Mouse (Mus musculus): ENCODE measurements at regions not wholly inside any gene's neighbourhood (a gene's known extent, or its start where the extent isn't known, plus 50 kb on each side); places are given as distances from the start of the nearest gene placed in this dataset.

GRCm38 (mm10) chr7:65772845-65773244, 81.9 kb downstream of the Tm2d3 start:
- peak; percentile 27 for DNase-seq (ENCODE audit: low read depth, low spot score)

- no peak for DNase-seq (ENCODE audit: low read depth, low spot score)
Measured at GRCm38 (mm10) chr7:65773948-65774347, 83.0 kb downstream of the Tm2d3 start.

GRCm38 (mm10) chr7:65774388-65775015, 83.5 kb downstream of the Tm2d3 start:
- DNase-seq (ENCODE audit: low read depth, low spot score): no peak

DNA sequence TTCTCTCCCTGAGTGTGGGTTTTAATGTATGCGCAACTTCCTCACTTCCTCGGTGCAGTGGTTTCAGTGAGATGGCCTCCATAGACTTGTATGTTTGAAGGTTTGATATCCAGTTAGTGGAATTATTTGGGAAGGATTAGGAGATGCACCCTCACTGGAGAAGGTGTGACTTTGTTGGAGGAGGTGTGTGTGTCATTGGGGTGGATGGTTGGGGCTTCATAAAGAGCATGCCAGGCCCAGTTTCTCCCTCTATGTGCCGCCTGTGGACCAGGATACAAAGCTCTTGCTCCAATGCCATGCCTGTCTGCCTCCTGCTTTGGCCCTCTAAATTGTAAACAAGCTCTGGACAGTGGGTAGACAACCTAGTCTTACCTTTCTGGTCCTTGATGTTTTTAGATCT, 84.0 kb downstream of the Tm2d3 start:
- no peak for DNase-seq (ENCODE audit: low read depth, low spot score)

- DNase-seq (ENCODE audit: low read depth, low spot score): no peak
Measured at GRCm38 (mm10) chr7:65779716-65780372, 81.7 kb upstream of the Pcsk6 start.

- DNase-seq (ENCODE audit: low read depth, low spot score): no peak
Measured at GRCm38 (mm10) chr7:65780578-65781370, 80.8 kb upstream of the Pcsk6 start.

DNA sequence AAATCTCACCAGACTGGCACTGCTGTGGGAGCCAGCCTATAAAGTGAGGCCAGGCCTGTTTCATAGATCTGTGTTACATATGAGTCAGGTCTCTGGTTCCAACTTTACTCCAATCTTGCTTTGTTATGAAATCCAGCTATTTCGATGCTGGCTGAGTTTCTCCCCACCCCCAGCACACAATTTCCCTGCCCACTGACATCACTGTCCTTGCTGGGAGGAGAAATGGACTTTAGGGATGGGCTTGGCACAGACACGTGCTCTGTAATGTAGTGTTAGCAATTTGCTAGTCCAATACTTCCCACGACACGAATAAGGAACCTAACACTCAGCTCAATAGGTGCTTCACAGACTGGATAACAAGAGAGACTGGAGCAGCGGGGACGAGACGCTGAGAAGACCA, 79.5 kb upstream of the Pcsk6 start:
- peak; percentile 10 for DNase-seq (ENCODE audit: low read depth, low spot score)

DNA sequence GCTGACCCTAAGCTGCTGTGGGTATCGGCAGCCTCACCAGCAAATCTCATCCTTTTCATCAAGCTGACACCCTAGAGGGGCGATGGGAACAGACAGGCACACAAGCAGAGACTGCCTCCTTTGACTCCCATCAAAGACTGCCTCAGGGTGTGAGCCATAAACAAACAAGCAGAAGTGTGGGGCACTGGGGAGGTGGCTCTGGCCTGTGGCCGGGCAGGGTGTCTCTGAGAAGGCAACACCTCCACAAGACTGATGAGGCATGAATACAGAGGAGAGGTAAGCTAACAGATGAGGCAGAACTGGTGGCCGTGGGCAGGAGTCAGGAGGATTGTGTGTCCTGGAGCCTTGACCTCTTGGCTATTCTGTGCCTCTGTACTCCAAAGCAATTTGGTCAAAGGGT, 77.8 kb upstream of the Pcsk6 start:
- DNase-seq (ENCODE audit: low read depth, low spot score): no peak

- DNase-seq (ENCODE audit: low read depth, low spot score): no peak
Measured at GRCm38 (mm10) chr7:65786916-65787315, 74.6 kb upstream of the Pcsk6 start.

GRCm38 (mm10) chr7:65787849-65788248, 73.7 kb upstream of the Pcsk6 start:
- no peak for DNase-seq (ENCODE audit: low read depth, low spot score)

GRCm38 (mm10) chr7:65790264-65790663, 71.3 kb upstream of the Pcsk6 start:
- no peak for DNase-seq (ENCODE audit: low read depth, low spot score)

GRCm38 (mm10) chr7:65792187-65792823, 69.2 kb upstream of the Pcsk6 start:
- no peak for DNase-seq (ENCODE audit: low read depth, low spot score)

DNA sequence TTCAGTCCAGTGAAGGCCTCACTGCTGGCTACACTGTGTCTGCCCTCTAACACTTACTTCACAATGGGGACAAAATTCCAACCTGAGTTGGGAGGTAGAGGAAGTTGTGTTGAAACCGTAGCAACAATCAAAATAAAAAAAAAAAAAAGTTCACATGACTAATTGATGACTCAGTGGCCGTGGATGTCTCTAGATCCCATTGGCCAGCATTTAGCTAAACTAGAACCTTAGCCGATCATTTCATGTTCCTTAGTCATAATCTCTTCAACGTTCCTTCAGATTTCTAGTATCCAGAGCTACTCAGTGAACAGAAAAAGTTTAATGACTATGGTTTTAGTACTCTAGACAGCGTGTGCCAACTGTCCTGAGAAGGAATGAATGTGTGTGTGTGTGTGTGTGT, 59.2 kb upstream of the Pcsk6 start:
- DNase-seq (ENCODE audit: low read depth, low spot score): no peak

DNA sequence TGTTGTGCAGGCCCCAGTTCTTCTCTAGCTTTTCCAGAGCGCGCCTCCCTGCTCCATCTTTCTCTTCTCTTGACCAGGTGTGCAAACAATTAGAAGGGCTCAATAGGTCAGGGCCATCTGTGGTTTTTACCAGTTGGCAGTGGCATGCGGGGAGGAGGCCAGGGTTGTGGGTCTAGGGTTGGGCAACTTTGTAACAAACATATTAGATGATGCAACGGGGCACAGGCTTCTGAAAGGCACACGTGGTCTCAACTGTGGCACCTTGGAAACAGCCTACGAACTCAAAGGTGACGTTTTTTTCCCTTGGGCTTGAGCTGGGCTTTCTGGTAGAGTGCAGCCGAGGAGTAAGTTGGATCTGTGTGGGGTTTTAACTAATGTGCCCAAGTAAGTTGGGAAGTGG, 58.7 kb upstream of the Pcsk6 start:
- DNase-seq (ENCODE audit: low read depth, low spot score): no peak

GRCm38 (mm10) chr7:65803422-65804303, 57.9 kb upstream of the Pcsk6 start:
- no peak for DNase-seq (ENCODE audit: low read depth, low spot score)
